Mouse (Mus musculus) brain, adult 2 months (tissue): ENCODE results near the gene Thap3.

Experiments
- DNase-seq: peaks from one replicate; pipeline ENCODE4 v3.0.0; 2011; ENCODE audit warnings: low read depth, low spot score

The Thap3 gene

DNA sequence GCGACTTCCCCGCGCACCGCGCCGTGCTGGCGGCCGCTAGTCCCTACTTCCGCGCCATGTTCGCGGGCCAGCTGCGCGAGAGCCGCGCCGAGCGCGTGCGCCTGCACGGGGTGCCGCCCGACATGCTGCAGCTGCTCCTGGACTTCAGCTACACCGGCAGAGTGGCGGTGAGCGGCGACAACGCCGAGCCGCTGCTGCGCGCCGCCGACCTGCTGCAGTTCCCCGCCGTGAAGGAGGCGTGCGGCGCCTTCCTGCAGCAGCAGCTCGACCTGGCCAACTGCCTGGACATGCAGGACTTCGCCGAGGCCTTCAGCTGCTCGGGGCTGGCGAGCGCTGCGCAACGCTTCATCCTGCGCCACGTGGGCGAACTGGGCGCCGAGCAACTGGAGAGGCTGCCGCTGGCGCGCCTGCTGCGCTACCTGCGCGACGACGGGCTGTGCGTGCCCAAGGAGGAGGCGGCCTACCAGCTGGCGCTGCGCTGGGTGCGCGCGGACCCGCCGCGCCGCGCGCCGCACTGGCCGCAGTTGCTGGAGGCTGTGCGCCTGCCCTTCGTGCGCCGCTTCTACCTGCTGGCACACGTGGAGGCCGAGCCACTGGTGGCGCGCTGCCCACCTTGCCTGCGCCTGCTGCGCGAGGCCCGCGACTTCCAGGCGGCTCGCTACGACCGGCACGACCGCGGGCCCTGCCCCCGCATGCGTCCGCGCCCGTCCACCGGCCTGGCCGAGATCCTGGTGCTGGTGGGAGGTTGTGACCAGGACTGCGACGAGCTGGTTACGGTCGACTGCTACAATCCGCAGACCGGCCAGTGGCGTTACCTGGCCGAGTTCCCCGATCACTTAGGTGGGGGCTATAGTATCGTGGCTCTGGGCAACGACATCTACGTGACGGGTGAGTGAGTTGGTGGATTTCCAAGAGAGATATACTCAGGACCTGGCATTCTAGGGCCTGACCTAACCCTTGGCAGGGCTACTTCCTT, 20.6 kb upstream of the Thap3 start:
- peak; percentile 91 for DNase-seq

DNA sequence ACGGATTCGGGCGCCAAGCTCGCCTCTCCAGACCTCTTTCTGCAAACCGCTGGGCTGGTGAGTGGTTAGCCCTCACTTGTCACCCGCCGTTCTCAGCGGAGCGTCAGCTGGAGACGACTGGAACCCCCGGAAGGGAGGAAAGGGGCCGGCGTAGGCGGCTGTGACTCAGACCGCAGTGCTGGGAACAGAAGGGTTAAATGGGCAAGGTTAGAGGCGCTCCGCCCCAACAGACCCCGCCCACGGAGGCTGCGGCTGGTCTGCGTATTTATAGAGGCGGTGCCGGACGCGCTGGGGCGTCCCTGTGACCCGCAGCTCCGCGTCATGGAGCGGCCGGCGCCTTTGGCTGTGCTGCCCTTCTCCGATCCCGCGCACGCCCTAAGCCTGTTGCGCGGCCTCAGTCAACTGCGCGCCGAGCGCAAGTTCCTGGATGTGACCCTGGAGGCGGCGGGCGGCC, 19.9 kb upstream of the Thap3 start, which contains the start of gene Klhl21:
Gene Klhl21 (plus strand): TSS at position 182 of the 454 bp plus-strand sequence.
- DNase-seq: peak; percentile 97

DNA sequence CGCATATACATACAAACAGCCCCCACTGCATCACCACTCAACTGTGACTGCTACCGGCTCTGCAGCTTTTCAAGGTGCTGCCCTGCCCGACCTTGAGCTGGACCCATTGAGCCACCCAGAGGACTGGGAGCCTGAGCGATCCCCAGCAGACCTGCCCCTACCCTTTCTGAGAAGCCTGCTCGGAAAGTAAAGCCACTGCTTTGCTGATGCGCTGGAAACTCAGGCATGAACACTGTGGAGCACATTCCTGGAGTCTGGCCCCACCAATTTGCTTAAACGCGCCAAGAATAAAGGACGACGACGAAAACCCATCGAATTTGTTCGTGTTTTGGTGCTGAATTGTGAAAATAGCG, 19.3 kb upstream of the Thap3 start:
- DNase-seq: no peak

DNA sequence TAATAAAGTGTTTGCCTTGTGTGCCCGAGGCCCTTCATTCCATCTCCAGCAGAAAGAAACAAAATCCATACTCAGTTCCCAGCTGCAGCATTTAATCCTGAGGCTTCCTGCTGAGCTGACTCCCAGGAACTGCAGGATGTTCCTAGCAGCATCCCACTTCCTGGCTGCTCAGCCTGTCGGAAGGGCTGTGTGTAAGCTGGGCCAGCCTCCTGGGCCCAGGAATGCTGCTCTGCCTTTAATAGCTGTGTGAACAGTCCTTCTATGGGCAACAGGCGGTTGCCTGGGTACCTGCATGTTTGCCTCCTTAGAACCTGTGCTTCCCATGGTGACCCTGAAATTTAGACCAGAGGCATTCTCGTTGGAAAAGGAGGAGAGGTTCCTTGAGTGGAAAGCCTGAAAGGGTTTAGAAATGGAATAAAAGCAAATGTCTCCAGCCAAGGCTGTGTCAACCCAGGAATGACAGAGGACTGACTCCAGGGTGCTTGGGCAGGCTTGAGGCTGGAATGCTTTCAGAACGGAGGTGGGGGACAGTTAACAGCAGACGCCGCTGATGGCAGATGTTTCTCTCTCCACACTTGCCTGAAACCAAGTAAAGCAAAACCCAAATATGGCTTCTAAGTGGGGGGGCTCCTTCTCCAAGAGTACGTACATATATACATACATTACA, 18.8 kb upstream of the Thap3 start:
- DNase-seq: peak; percentile 83

DNA sequence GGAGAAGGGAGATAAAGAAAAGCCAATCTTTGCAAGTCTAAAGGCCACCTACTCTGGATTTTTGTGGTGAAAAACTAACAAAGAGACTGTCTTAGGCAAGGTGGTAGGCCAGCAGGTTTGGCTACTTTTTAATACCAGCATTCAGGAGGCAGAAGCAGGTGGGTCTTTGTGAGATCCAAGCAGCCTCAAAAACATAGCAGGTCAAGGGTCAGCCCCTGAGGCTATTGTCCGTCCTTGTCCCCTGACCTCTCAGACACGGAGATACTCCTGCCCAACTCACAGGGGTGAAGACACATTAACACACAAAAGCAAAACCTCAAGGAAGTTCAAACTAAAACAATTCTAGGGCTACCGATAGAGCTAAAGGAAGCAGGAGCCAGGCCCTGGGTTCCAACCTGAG, 18.0 kb upstream of the Thap3 start:
- DNase-seq: no peak

DNA sequence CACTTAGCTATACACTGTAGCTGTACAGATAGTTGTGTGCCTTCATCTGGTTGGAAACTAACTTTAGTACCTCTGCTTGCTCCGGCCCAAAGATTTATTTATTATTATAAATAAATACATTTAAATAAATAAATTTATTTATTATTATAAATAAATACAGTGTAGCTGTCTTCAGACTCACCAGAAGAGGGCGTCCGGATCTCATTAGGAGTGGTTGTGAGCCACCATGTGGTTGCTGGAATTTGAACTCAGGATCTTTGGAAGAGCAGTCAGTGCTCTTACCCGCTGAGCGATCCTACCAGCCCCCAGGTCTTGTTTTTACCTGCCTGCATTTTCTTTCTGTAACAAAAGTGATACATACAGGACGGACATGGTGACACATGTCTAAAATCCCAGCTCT, 17.3 kb upstream of the Thap3 start:
- peak; percentile 40 for DNase-seq

DNA sequence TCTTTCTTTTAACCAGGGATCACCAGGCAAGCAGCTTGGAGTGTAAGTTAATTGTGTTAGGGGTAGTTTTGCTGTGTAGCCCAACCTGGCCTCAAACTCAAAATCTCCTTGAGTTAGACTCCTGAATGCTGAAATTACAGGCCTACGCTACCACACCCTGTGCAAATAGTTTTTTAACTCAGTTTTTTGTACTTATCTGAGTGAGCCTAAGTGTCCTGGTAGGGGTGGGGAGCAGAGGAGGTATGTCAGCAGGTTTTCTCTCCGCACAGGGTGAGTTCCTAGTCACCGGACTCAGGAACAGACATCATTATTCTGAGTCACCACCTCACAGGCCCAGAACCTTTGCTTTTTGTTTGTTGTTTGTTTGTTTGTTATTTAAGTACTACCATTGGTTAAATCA, 13.3 kb upstream of the Thap3 start:
- DNase-seq: no peak

DNA sequence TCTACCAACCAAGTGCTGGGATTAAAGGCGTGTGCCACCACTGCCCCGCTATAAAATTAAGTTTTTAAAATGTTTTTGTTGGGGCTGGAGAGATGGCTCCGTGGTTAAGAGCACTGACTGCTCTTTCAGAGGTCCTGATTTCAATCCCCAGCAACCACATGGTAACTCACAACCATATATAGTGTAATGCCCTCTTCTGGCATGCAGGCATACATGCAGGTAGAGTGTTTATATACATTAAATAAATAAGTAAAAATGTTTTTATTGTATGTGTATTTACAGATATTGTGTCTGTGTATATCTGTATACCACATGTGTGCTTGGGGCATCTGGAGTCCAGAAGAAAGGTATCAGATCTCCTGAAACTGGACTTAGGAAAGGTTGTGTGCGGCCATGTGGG, 12.5 kb upstream of the Thap3 start:
- DNase-seq: no peak

DNA sequence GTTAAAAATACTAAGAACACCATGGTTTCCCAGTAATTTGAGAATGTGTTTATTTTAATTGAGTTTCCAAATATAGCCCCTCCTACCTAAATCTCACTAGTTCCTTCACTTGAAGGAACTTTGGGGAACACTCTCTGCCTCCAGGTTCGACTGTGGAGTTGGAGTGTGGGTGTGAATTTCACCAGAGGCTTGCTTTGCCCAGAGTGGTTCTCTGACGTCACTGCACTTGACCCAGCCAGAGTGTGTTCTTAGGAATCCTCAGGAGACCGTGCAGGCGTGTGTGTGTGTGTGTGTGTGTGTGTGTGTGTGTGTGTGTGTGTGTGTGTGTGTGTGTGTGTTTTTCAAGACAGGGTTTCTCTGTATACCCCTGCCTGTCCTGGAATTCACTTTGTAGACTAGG, 12.1 kb upstream of the Thap3 start:
- peak; percentile 90 for DNase-seq

DNA sequence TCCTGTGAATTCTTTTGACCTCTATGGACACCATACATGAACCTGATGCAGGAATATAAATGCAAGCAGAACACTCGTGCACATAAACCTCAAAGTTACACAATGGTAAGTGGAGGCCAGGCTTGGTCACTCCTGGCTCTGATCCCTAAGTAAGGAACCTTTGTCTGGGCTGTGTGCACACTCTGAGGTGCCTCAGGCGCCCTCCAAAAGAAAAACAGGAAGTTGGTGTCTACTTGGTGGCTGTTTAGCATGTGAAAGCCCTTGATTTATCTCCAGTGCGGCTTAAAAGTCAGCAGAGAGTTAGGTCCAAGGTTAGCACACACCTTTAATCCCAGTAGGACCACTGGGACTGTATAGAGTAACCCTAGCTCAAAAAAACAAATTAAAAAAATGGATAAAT, 10.7 kb upstream of the Thap3 start:
- DNase-seq: no peak

DNA sequence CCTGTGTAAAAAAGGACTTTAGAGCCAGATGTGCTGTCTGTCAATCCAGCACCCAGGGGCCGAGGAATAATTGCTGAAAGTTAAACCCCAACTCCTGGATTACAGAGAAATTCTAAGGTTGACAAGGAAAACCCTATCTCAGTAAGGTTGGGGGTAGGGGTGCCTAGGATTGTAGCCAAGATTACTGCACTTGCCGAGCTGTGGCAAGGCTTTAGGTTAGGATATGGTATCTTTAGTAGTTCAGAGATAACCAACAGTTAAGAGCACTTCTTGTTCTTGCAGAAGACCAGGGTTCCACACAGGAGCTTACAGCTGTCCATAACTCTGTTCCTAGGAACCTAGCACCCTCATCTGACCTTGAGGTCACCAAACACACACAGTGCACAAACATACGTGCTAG, 8.9 kb upstream of the Thap3 start:
- DNase-seq: no peak

DNA sequence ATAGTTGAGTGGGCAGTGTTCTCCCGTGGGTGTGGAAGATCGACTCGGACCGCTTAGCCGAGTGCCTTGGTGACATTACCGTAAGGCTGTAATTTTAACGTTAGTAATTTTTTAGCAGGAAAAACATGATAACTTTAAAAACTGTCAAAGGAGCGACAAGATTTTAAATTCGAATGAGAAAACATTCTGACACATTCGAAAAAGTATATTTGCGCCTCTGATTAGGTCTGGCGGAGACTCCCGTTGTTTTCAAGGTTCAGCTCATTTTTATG, 8.1 kb upstream of the Thap3 start:
- no peak for DNase-seq

DNA sequence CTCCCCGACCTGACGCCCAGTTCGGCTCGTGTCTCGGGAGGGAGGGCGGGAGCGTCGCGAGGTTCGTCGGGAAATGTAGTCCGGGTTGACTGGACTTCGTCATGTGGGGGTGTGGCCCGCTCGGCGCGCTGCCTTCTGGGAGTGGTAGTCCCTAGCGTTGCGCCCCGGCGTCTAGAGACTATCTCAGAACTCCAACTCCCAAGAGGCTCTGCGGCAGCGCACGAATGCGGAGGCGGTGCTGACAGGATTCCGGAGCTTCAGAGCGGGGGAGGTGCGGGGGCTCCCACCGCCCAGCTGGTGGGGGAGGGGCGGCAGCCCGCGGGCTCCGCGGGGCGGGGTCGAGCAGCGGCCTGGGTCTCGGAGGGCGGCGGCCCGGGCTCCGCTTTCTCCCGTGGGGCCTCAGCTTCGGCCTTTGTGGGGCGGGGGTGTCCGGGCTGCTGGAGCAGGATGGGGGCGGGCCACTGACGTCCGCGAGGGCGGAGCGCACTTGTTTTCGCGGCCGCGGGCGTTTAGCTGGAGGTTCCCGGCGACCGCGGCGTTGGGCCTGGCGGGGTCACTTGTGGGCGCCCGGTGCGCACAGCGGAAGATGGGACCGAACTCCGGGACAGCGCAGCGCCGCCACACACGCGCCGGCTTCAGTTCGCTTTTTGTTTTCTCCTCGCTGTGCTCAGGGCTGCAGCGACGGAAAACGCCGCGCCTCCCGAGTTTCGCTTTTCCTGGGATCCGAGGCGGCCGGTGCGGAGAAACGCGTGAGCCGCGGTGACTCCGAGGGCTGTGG, 7.6 kb upstream of the Thap3 start, which contains the start of gene Phf13:
Gene Phf13 (minus strand): TSS at position 86 of the 778 bp plus-strand sequence.
- DNase-seq: peak; percentile 100

DNA sequence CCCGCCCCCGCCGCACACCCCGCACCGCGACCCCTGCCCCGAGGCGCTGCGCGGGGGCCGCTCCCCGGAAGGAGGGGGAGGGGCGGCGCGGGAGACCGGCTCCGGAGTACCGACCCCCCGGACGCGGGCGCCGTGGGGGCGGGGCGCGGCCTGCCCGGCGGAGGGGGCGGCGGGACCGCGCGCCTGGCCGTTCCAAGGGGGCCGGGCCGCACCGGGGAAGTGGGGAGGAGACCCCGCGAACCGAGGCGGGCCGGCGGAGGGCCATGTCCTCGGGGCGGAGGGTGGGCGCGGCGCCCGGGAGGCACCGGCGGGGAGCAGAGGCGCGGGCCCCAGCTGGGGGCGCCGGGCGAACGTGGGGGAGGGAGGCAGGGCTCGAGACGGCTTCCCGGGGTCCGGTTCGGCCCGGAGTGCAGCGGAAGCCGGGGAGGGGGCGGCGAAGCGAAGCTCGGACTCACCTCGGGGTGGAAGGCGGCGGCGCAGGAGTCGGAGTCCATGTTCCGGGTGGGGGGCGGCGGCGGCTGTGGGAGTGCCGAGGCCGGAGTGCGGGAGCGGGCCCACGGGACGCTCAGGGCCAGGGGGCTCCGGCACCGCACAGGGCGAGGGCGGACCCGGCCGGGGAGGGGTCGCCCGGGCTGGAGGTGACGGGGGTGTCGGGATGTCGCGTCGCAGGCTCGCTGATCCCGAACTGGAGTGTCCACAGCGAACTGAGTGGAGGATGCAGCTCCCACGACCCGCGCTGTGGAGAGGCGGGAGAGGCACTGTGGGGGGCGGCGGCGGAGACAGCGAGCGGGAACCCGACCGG, 6.8 kb upstream of the Thap3 start:
- DNase-seq: no peak

DNA sequence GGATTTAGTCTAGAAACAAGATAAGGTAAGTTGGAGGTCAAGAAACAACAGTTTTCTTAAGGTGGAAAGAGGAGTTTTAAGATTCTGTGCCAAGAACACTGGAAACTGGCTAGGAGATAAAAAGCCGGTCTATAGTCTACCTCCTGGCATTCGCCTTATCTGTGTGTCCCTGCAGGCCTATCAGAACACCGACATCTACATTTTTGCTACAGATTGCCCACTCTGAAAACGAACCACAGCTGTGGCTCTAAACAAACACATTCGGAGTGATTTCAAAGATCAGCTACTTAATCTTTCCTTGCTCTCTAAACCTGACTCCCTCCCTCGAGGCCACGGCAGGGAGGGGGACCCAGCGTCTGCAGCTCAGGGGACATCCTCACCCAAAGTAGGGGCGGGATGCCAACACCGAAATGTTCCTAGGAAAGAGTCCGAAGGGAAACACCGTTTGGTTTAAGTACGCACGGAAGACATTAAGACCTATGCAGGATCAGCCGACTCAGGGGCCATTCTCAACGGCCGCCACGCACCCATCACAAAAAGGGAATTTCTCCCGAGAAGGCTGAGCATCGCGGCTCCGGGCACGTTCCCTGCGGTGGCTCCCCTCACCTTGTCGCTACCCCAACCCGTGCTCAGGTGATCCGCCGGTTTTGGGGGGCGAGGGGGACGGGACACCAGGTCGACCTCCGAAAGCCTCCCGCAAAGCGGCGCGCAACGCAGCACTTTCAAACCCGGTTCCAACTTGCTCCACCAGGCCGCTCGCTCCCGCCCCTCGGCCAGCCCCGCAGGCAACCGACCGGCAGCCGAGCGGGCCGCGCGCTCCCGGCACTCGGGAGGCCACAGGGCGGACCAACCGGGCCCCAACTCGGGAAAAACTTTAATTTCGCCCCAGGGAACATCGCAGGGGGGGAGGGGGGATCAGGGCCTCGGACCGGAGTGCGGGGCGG, 5.7 kb upstream of the Thap3 start:
- DNase-seq: no peak

DNA sequence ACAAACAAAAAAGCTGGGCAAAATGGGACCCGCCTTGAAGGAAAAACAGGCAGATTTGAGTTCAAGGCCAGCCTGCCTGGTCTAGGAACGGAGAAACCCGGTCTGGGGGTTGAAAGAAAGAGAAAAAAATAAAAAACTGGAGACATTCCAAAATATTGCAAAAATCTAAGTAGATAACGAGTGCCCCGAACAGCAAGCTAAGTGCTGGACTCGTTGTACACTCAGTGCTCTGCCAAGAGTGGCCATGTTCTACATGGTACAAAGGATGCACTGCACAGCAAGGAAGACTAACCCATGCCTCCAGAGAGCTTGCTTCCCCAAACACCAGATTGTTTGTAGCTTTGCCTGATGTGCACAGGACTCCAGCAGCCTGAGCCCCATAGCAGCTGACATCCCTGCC, 4.2 kb upstream of the Thap3 start:
- no peak for DNase-seq

DNA sequence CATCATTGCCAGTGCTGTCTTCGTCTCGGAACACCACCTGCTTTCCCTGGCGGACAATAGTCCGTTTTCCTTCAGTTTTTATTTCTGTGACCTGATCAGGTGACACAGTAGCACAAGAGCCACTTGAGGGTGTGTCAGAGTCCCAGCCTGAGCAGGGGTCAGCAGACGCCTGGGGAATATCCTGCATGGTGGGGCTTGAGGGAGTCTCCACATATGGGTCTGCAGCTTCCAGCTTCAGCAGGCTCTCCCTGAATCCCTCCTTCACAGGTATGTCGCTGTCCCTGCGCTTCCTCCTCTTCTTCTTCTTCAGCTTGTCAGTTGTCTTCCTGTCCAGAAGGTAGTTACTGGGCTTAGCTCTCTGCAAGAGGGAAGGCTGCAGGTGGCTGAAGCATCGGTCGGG, 3.3 kb upstream of the Thap3 start:
- no peak for DNase-seq

DNA sequence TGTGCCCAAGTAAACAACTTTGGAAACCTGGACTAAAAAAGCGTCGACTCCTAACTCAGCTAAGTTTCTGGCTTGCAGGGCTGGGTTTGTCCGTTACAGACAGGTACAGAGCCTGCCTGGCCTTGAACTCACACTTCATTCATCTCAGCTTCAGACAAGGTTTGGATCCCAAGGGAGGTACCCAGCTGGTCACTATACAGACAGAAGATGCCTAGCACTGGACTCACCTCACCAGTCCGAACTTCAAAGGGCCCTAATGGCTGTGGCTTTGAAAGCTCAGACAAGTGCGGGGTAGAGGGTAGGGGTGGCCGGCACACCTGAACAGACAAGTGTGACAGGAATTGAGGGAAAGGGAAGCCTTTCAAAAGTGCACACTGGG, 302 bp upstream of the Thap3 start:
- no peak for DNase-seq

DNA sequence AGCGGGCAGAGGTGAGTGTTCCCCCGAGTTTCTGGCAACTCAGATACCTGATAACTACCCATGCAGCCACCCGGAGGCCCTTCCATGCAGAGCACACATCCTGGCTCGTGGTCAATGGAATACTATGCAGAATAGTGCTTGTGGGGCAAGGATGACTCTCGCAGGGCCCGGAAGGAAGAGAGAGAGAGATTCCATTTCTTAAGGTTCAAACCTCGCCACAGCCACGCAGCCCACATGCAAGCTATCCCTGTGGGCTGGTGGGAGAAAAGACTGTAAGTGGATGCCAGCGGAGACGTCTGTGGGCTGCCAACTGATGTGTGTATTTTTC, 819 bp downstream of the Thap3 start:
- DNase-seq: peak; percentile 64

DNA sequence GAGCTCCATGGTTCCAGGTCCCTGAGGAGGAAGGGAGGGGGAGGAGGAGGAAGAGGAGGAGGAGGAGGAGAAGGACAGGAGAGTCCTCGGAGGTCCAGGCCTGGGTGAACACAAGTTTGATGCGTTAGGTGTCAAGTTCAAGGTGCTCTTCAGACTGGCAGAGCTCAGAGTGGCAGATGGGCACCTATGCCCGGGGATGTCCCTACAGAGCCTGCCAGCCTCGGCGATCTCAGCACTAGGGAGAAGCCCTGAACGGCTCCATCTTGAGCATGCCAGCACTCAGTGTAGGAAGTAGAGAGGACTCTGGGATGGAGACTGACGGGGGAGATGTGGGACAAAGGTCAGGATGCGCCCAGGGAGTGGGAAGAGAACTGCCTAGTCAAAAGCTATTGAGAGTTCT, 2.1 kb downstream of the Thap3 start:
- no peak for DNase-seq

DNA sequence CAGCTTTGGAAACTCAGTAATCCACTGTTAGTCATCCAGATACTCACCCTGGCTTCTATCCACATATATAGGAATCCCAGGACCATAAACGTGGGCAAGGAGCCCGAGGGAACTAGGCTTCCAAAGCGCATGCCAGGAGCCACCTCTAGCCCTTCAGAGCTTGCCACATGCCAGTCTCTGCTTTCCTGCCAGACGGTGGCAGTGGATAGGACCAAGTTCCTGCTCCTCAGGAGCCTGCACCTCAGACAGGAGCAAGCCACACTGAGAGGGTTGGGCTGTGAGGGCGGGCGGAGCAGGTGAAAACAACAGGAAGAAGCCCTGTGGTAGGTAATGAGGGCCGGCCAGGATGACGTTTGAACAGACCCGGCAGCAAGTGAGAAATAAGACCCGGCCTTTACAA, 2.9 kb downstream of the Thap3 start:
- DNase-seq: peak; percentile 89
